Mouse (Mus musculus): Measurements from ENCODE around the gene Olfr1328. TPM values are rescaled to one million over a fixed set of nuclear protein-coding genes. Genes with fewer than 3 reads are reported as not detected.
"Not testable (repeated sequence)": the region's sequence is repeated elsewhere in the genome, so short reads cannot be mapped to it uniquely, and the experiment has no call there.

Gene Olfr1328
- not detected in 2 replicates for polyA plus RNA-seq (2015; fragmentation: Nextera tagmentation; extraction: Ambion mirVana)

- Histone ChIP-seq H3K4me2 (no peak within 1 kb of the TSS), H3K27me3 (replicated peaks) (no peaks in the 10 kb centered on the region), H3K27ac (no peak within 1 kb of the TSS), H3K4me1 (no peaks in the 10 kb centered on the region), H3K36me3 (no peaks in the 10 kb centered on the region), H3K9ac (no peak within 1 kb of the TSS), H3K9me3 (no peaks in the 10 kb centered on the region), H3K4me3 (replicated peaks) (no peak within 1 kb of the TSS)
- ATAC-seq (ENCODE audit: insufficient read depth, low FRiP score, low read depth): no peak
- 67% methylated on average over 2 of the region's 2 CpGs for WGBS
These were observed at the start of gene Olfr1328 for GRCm38 (mm10) chr4:118938512-118938911. Gene Olfr1328 (minus strand): TSS chr4:118938612.

- no peak overlapping the region for H3K9ac ChIP-seq
- H3K4me1 ChIP-seq: no peaks in the 10 kb centered on the region
- no peaks in the 10 kb centered on the region for H3K27me3 ChIP-seq (replicated peaks)
- H3K4me3 ChIP-seq (replicated peaks): no peak overlapping the region
- no peaks in the 10 kb centered on the region for H3K36me3 ChIP-seq
- H3K4me2 ChIP-seq: no peak overlapping the region
- ATAC-seq (ENCODE audit: insufficient read depth, low FRiP score, low read depth): no peak
- 89% methylated on average over 4 of the region's 4 CpGs for WGBS
- H3K9me3 ChIP-seq: no peaks in the 10 kb centered on the region
- no peak overlapping the region for H3K27ac ChIP-seq
These were observed 46.9 kb upstream of the Olfr1328 start for GRCm38 (mm10) chr4:118985291-118985690.

GRCm38 (mm10) chr4:118973281-118973680 lies 34.9 kb upstream of the Olfr1328 start:
- no peak overlapping the region for H3K4me3 ChIP-seq (replicated peaks)
- no peak for ATAC-seq (ENCODE audit: insufficient read depth, low FRiP score, low read depth)
- WGBS: 54% methylated on average over 2 of the region's 2 CpGs
- no peaks in the 10 kb centered on the region for H3K36me3 ChIP-seq
- no peaks in the 10 kb centered on the region for H3K27me3 ChIP-seq (replicated peaks)
- no peak overlapping the region for H3K27ac ChIP-seq
- H3K4me2 ChIP-seq: no peak overlapping the region
- H3K9ac ChIP-seq: no peak overlapping the region
- H3K9me3 ChIP-seq: no peaks in the 10 kb centered on the region
- H3K4me1 ChIP-seq: no peaks in the 10 kb centered on the region

GRCm38 (mm10) chr4:118967711-118968110 lies 29.3 kb upstream of the Olfr1328 start:
- no peaks in the 10 kb centered on the region for H3K36me3 ChIP-seq
- H3K9me3 ChIP-seq: no peaks in the 10 kb centered on the region
- no peaks in the 10 kb centered on the region for H3K4me1 ChIP-seq
- no peak overlapping the region for H3K4me2 ChIP-seq
- ATAC-seq (ENCODE audit: insufficient read depth, low FRiP score, low read depth): no peak
- no peak overlapping the region for H3K4me3 ChIP-seq (replicated peaks)
- no peak overlapping the region for H3K9ac ChIP-seq
- no peak overlapping the region for H3K27ac ChIP-seq
- H3K27me3 ChIP-seq (replicated peaks): no peaks in the 10 kb centered on the region
- WGBS: 87% methylated on average over 15 of the region's 15 CpGs

GRCm38 (mm10) chr4:118961141-118961628 lies 22.8 kb upstream of the Olfr1328 start, which contains the start of gene Lao1:
Gene Lao1 (plus strand): TSS chr4:118961578.
- H3K36me3 ChIP-seq: no peaks in the 10 kb centered on the region
- ATAC-seq (ENCODE audit: insufficient read depth, low FRiP score, low read depth): no peak

GRCm38 (mm10) chr4:118958812-118959211 lies 20.4 kb upstream of the Olfr1328 start:
- Histone ChIP-seq H3K36me3 (no peaks in the 10 kb centered on the region), H3K9me3 (no peaks in the 10 kb centered on the region), H3K4me3 (replicated peaks) (no peak overlapping the region), H3K27ac (no peak overlapping the region), H3K4me1 (no peaks in the 10 kb centered on the region), H3K4me2 (no peak overlapping the region), H3K27me3 (replicated peaks) (no peaks in the 10 kb centered on the region), H3K9ac (no peak overlapping the region)
- no peak for ATAC-seq (ENCODE audit: insufficient read depth, low FRiP score, low read depth)
- WGBS: 84% methylated on average over 7 of the region's 7 CpGs

More at GRCm38 (mm10) chr4:118961141-118961628, 22.8 kb upstream of the Olfr1328 start, which contains the start of gene Lao1:
- H3K4me1 ChIP-seq: no peaks in the 10 kb centered on the region
- H3K9ac ChIP-seq: no peak within 1 kb of the TSS
- H3K4me2 ChIP-seq: no peak within 1 kb of the TSS
- H3K27ac ChIP-seq: no peak within 1 kb of the TSS
- no peak within 1 kb of the TSS for H3K4me3 ChIP-seq (replicated peaks)
- H3K9me3 ChIP-seq: no peaks in the 10 kb centered on the region
- no peaks in the 10 kb centered on the region for H3K27me3 ChIP-seq (replicated peaks)
- WGBS: 74% methylated on average over 2 of the region's 2 CpGs

- ATAC-seq (ENCODE audit: insufficient read depth, low FRiP score, low read depth); H3K4me3 ChIP-seq (replicated peaks); H3K9me3 ChIP-seq; H3K27ac ChIP-seq; H3K9ac ChIP-seq; H3K27me3 ChIP-seq (replicated peaks); H3K4me1 ChIP-seq; H3K36me3 ChIP-seq; H3K4me2 ChIP-seq: not testable (repeated sequence)
- 76% methylated on average over 3 of the region's 3 CpGs for WGBS
These were observed 7.1 kb downstream of the Olfr1328 start for GRCm38 (mm10) chr4:118931326-118931725.

- H3K9me3 ChIP-seq; H3K27ac ChIP-seq; H3K4me2 ChIP-seq; H3K27me3 ChIP-seq (replicated peaks); H3K36me3 ChIP-seq; H3K4me3 ChIP-seq (replicated peaks); H3K4me1 ChIP-seq; H3K9ac ChIP-seq; ATAC-seq (ENCODE audit: insufficient read depth, low FRiP score, low read depth): not testable (repeated sequence)
- WGBS: 46% methylated on average over 2 of the region's 2 CpGs
These were observed 21.0 kb downstream of the Olfr1328 start, which contains the start of gene Olfr1329 for GRCm38 (mm10) chr4:118917365-118917764. Gene Olfr1329 (minus strand): TSS chr4:118917465.

GRCm38 (mm10) chr4:118901981-118902380 lies 36.4 kb downstream of the Olfr1328 start:
- H3K9me3 ChIP-seq: no peaks in the 10 kb centered on the region
- no peak for ATAC-seq (ENCODE audit: insufficient read depth, low FRiP score, low read depth)
- WGBS: 60% methylated on average over 2 of the region's 2 CpGs
- no peak overlapping the region for H3K4me2 ChIP-seq
- no peaks in the 10 kb centered on the region for H3K4me1 ChIP-seq
- no peaks in the 10 kb centered on the region for H3K27me3 ChIP-seq (replicated peaks)
- no peak overlapping the region for H3K9ac ChIP-seq
- no peak overlapping the region for H3K27ac ChIP-seq
- H3K36me3 ChIP-seq: no peaks in the 10 kb centered on the region
- no peak overlapping the region for H3K4me3 ChIP-seq (replicated peaks)

- no peak within 1 kb of the TSS for H3K27ac ChIP-seq
- no peaks in the 10 kb centered on the region for H3K36me3 ChIP-seq
- WGBS: 63% methylated on average over 1 of the region's 1 CpGs
These were observed 50.1 kb downstream of the Olfr1328 start, which contains the start of gene Olfr1330 for GRCm38 (mm10) chr4:118888297-118888696. Gene Olfr1330 (plus strand): TSS chr4:118888597.

More at GRCm38 (mm10) chr4:118888297-118888696, 50.1 kb downstream of the Olfr1328 start, which contains the start of gene Olfr1330:
- H3K4me2 ChIP-seq: no peak within 1 kb of the TSS
- H3K4me3 ChIP-seq (replicated peaks): no peak within 1 kb of the TSS
- ATAC-seq (ENCODE audit: insufficient read depth, low FRiP score, low read depth): no peak
- H3K9me3 ChIP-seq: no peaks in the 10 kb centered on the region
- H3K9ac ChIP-seq: no peak within 1 kb of the TSS
- H3K27me3 ChIP-seq (replicated peaks): no peaks in the 10 kb centered on the region
- H3K4me1 ChIP-seq: no peaks in the 10 kb centered on the region
